Mouse (Mus musculus) liver, adult 2 months (tissue): ENCODE results near the gene Snd1. TPM values are rescaled to one million over a fixed set of nuclear protein-coding genes. Genes with fewer than 3 reads are reported as not detected.

Source experiments
- DNase-seq: peaks from one replicate; pipeline ENCODE4 v3.0.0-alpha.2; 2011; ENCODE audit warnings: low read depth, low spot score; ENCODE audit errors: extremely low read depth
- H3K27ac ChIP-seq: fragments of 200-500 bp; replicated peaks from 2 replicates; pipeline ENCODE4 v1.5.1; 2012; ENCODE audit warnings: low read depth, mild to moderate bottlenecking, control low read depth, inconsistent platforms, low read length; ENCODE audit not compliant: insufficient read depth
- H3K27me3 ChIP-seq: fragments of 200-500 bp; 2 replicates; pipeline ENCODE4 v1.6.1; 2012; ENCODE audit warnings: mild to moderate bottlenecking, moderate library complexity, low read length, inconsistent platforms; ENCODE audit not compliant: control insufficient read depth, insufficient read depth
- H3K36me3 ChIP-seq: fragments of 200-500 bp; 2 replicates; pipeline ENCODE4 v1.6.1; 2012; ENCODE audit warnings: low read length, inconsistent platforms; ENCODE audit not compliant: control insufficient read depth, insufficient read depth
- H3K4me1 ChIP-seq: fragments of 200-500 bp; 2 replicates; pipeline ENCODE4 v1.6.1; 2011; ENCODE audit warnings: low read length; ENCODE audit not compliant: control insufficient read depth, insufficient read depth
- H3K4me3 ChIP-seq: fragments of 200-500 bp; 2 replicates; pipeline ENCODE4 v1.5.1; 2011; ENCODE audit warnings: low read depth, mild to moderate bottlenecking, control low read depth, low read length, moderate library complexity; ENCODE audit not compliant: insufficient read depth
- H3K79me2 ChIP-seq: fragments of 200-500 bp; 2 replicates; pipeline ENCODE4 v1.6.1; 2012; ENCODE audit warnings: inconsistent platforms, mild to moderate bottlenecking, low read length, moderate library complexity; ENCODE audit not compliant: control insufficient read depth, insufficient read depth
- H3K9ac ChIP-seq: fragments of 200-500 bp; 2 replicates; pipeline ENCODE4 v1.6.1; 2012; ENCODE audit warnings: low read depth, mild to moderate bottlenecking, control low read depth, inconsistent platforms, low read length
- CTCF ChIP-seq: fragments of 200-500 bp; IDR thresholded peaks from 2 replicates; pipeline ENCODE4 v1.5.1; 2011; ENCODE audit warnings: low read depth, low read length, control low read depth
- POLR2A ChIP-seq: fragments of 200-500 bp; IDR thresholded peaks from 2 replicates; pipeline ENCODE4 v1.6.1; 2011; ENCODE audit warnings: low read length, control low read depth; ENCODE audit not compliant: insufficient read depth; ENCODE audit errors: extremely low read depth
- WGBS: fragments of 180-500 bp; shearing (Covaris S2); methylation state at CpG from one replicate; pipeline ENCODE4 v1.1.7; 2018; 5-methylcytosine and 5-hydroxymethylcytosine counted together
- polyA plus RNA-seq: library from polyadenylated mRNA; depleted of rRNA; stranded (reverse); fragments of >200 nt; gene quantifications from 2 replicates; pipeline ENCODE4 v1.2.3, GENCODE M21; 2012
- total RNA-seq: library from RNA; depleted of rRNA; stranded (reverse); fragments of >200 nt; gene quantifications from 2 replicates; pipeline ENCODE4 v1.2.3, GENCODE M21; 2014

Gene Snd1
- total and polyA plus RNA-seq, 2 experiments, result 64.2 to 88.6 TPM

DNA sequence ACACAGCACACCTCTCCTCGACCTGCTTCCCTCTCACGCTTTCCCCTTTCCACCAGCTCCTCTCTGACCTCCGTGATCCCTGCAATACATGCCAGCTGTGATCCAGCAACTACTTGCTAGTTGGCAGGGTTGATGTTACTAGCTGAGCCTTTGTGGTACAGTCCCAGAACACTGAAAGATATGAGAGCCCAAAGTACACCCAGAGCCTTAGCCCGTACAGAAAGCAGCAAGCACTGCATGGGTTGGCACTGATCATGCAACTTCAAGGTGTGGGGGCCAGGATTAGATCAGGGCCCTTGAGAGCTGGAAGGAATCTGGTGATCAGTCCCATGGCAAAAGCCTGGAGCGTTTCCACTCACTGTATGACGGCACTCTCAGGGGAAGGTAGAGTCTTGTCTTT is 372.7 kb downstream of the Snd1 start:
- Histone ChIP-seq H3K79me2 (no peaks in the 10 kb centered on the region; the same call in 1 of the 2 replicates), H3K27ac (no peak overlapping the region), H3K4me3 (no peak overlapping the region), H3K27me3 (no peaks in the 10 kb centered on the region), H3K9ac (no peak overlapping the region), H3K4me1 (peaks cover 5% of the 10 kb centered on the region; the same call in 1 of the 2 replicates), H3K36me3 (no peaks in the 10 kb centered on the region)
- no peak for TF ChIP-seq CTCF
- no peak for TF ChIP-seq POLR2A
- WGBS, result 38% methylated on average over 6 of the region's 6 CpGs
- DNase-seq, result peak; percentile 90

GRCm38 (mm10) chr6:28848285-28848794 is 373.4 kb downstream of the Snd1 start:
- H3K9ac ChIP-seq, result no peak overlapping the region
- no peaks in the 10 kb centered on the region; the same call in 1 of the 2 replicates for H3K79me2 ChIP-seq
- no peak overlapping the region for H3K4me3 ChIP-seq
- H3K27ac ChIP-seq, result no peak overlapping the region
- no peaks in the 10 kb centered on the region for H3K36me3 ChIP-seq
- 93% methylated on average over 6 of the region's 6 CpGs for WGBS
- no peak for DNase-seq
- TF ChIP-seq CTCF (no peak), POLR2A (no peak)
- H3K27me3 ChIP-seq, result no peaks in the 10 kb centered on the region
- H3K4me1 ChIP-seq, result peaks cover 5% of the 10 kb centered on the region; the same call in 1 of the 2 replicates

DNA sequence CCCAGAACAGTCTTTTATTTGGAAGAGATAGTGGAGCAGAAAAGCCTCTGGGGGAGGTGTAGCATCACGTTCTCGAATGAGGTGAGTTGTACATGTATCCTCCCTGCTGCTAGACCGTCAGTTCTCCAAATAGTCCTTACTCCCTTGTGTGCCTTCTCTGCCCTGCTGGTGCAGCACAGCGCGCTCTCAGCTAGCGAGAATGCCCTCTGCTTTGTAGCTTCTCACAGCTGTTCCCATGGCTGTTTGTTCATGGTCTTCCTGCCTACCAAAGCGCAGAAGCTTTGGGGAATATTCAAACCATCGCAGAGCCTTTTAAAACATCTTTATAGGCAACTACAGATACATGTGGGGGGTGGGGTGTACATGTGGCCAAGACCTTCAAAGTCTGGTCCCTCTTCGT is 374.0 kb downstream of the Snd1 start:
- Histone ChIP-seq H3K4me3 (no peak overlapping the region), H3K27me3 (no peaks in the 10 kb centered on the region), H3K27ac (no peak overlapping the region), H3K9ac (no peak overlapping the region), H3K79me2 (no peaks in the 10 kb centered on the region), H3K4me1 (peaks cover 5% of the 10 kb centered on the region; the same call in 1 of the 2 replicates), H3K36me3 (no peaks in the 10 kb centered on the region)
- TF ChIP-seq CTCF, result no peak
- 94% methylated on average over 9 of the region's 9 CpGs for WGBS
- DNase-seq, result no peak

DNA sequence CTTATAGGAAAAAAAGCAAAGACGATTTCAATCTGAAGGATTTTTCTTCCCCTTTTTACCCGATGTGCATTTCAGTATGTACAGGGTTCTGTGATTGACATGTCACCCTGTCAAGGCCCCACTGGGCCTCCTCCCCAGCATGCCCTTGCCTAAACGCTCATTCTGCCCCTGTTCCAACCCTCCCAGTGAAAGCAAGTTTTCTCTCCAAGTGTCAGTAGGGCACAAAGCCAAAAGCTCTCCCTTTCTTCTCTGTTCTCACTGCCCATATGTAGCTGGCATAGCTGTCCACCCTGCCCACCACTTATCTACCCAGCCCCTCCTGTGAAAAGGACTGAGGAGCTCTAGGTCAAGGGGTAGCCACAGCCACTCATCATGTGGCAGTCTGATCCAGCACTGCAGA is 374.4 kb downstream of the Snd1 start:
- DNase-seq, result no peak
- 62% methylated on average over 3 of the region's 3 CpGs for WGBS

GRCm38 (mm10) chr6:28850326-28850900 is 375.5 kb downstream of the Snd1 start:
- Histone ChIP-seq H3K36me3 (no peaks in the 10 kb centered on the region), H3K4me1 (peaks cover 5% of the 10 kb centered on the region; the same call in 1 of the 2 replicates), H3K27ac (no peak overlapping the region), H3K27me3 (no peaks in the 10 kb centered on the region), H3K79me2 (no peaks in the 10 kb centered on the region), H3K9ac (no peak overlapping the region), H3K4me3 (no peak overlapping the region)
- TF ChIP-seq POLR2A (no peak), CTCF (no peak)
- 71% methylated on average over 9 of the region's 9 CpGs for WGBS
- peak; percentile 60 for DNase-seq

More for the DNA sequence above, 374.4 kb downstream of the Snd1 start:
- Histone ChIP-seq H3K4me1 (peaks cover 5% of the 10 kb centered on the region; the same call in 1 of the 2 replicates), H3K4me3 (no peak overlapping the region), H3K27ac (no peak overlapping the region), H3K79me2 (no peaks in the 10 kb centered on the region), H3K9ac (no peak overlapping the region), H3K27me3 (no peaks in the 10 kb centered on the region), H3K36me3 (no peaks in the 10 kb centered on the region)
- TF ChIP-seq POLR2A, result no peak
- TF ChIP-seq CTCF, result no peak

- Histone ChIP-seq H3K4me1 (peaks cover 5% of the 10 kb centered on the region; the same call in 1 of the 2 replicates), H3K27me3 (no peaks in the 10 kb centered on the region), H3K36me3 (no peaks in the 10 kb centered on the region), H3K9ac (no peak overlapping the region), H3K79me2 (no peaks in the 10 kb centered on the region; the same call in 1 of the 2 replicates), H3K27ac (no peak overlapping the region), H3K4me3 (no peak overlapping the region)
- whole genome bisulfite sequencing, result 86% methylated on average over 7 of the region's 7 CpGs
- TF ChIP-seq POLR2A, result no peak
- no peak for DNase-seq
Observed at GRCm38 (mm10) chr6:28852342-28852741, 377.4 kb downstream of the Snd1 start.
